Mouse (Mus musculus): ENCODE measurements around the gene Taar6. TPM values are rescaled to one million over a fixed set of nuclear protein-coding genes. Genes with fewer than 3 reads are reported as not detected.

Taar6 gene
- polyA plus RNA-seq, 1 experiment: not detected

DNA sequence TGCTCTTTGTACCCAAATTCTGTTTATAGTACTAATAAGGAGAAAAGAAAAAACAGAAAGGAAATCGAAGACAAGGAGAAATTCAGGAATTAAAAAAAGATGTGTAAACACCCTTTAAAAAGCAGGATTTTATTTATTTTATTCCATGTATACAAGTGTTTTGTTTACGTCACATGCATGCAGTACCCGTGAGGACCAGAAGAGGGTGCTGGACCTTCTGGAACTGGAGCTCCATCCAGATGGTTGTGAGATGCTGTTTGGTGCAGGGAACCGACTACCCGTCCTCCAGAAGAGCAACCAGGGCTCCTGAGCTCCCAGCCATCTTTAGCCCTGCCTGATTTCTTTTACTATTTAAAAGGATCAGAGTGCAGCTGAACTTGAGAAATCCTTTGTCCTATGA lies 43.0 kb downstream of the Taar6 start:
- no peaks in the 10 kb centered on the region for H3K4me1 ChIP-seq (ENCODE audit: control insufficient read depth, insufficient read depth, low read length)
- no peak overlapping the region for H3K27ac ChIP-seq (ENCODE audit: insufficient read depth, low read length)
- TF ChIP-seq CTCF (IDR thresholded peaks at IDR 0.05; ENCODE audit: borderline replicate concordance, insufficient read depth, low read length): no peak
- TF ChIP-seq POLR2A (IDR thresholded peaks at IDR 0.05; ENCODE audit: low read depth, low read length): no peak
- H3K4me3 ChIP-seq (ENCODE audit: insufficient read depth, low read length): no peak overlapping the region

DNA sequence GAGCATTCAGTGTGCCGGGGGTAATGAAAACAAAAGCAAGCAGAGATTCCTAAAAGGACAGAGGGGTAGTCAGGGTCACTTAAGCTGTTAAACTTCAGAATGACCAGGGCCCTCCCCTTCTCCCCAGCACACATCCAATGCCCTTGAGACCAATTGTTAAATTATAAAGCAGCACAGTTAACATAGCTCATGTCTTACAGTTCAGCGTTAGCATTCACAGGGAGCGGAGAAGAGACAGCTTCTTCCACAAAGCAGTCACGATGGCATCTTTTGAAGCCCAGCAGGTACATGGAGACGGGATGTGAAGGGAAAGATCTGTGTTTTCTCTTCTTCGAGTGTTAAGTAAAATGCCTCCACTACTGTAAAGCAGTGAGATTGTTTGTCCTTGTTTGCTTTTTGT lies 47.1 kb downstream of the Taar6 start, which contains the start of gene Taar2:
TSS of gene Taar2 (plus strand) at position 261 of the 400 bp plus-strand sequence.
- no peak within 1 kb of the TSS for H3K4me3 ChIP-seq (ENCODE audit: insufficient read depth, low read length)
- no peak for TF ChIP-seq CTCF (IDR thresholded peaks at IDR 0.05; ENCODE audit: borderline replicate concordance, insufficient read depth, low read length)
- H3K27ac ChIP-seq (ENCODE audit: insufficient read depth, low read length): no peak within 1 kb of the TSS
- H3K4me1 ChIP-seq (ENCODE audit: control insufficient read depth, insufficient read depth, low read length): no peaks in the 10 kb centered on the region

DNA sequence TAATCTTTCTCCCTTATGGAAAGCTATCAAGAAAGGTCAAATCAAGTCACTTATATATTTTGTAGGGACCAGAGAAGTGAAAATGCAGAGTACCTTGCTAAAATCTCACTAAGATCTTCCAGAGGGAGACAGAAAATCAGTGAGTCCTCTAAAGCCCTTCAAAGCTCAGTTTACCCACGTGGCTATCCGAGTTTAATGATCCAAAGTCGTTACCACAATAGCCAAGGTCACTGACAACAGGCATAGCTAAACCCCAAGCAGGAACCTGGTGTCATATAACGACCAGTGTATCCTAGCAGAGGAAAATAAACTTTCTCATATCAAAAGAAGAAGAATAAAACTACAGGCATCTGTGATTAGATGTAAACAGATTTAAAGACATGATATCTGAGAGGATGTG lies 47.8 kb downstream of the Taar6 start:
- TF ChIP-seq CTCF (IDR thresholded peaks at IDR 0.05; ENCODE audit: borderline replicate concordance, insufficient read depth, low read length): no peak
- no peak for TF ChIP-seq POLR2A (IDR thresholded peaks at IDR 0.05; ENCODE audit: low read depth, low read length)
- H3K4me1 ChIP-seq (ENCODE audit: control insufficient read depth, insufficient read depth, low read length): no peaks in the 10 kb centered on the region
- H3K4me3 ChIP-seq (ENCODE audit: insufficient read depth, low read length): no peak overlapping the region
- no peak overlapping the region for H3K27ac ChIP-seq (ENCODE audit: insufficient read depth, low read length)

Other genes with a start within 250 kb of the Taar6 start
- gene Rps12, start 198.4 kb downstream of the Taar6 start, polyA plus RNA-seq (2011; ENCODE audit: insufficient read length, low read depth, missing spikeins): 255 and 381 TPM in 2 replicates
- gene Slc18b1, start 188.7 kb downstream of the Taar6 start, polyA plus RNA-seq (2011; ENCODE audit: insufficient read length, low read depth, missing spikeins): 19.9 and 28.8 TPM in 2 replicates
- not detected in 2 replicates for gene Vnn3, start 134.2 kb downstream of the Taar6 start, polyA plus RNA-seq (2011; ENCODE audit: insufficient read length, low read depth, missing spikeins)
- gene Vnn1, start 91.0 kb downstream of the Taar6 start, polyA plus RNA-seq (2011; ENCODE audit: insufficient read length, low read depth, missing spikeins): 4.5 and 5.1 TPM in 2 replicates
- not detected in 2 replicates for gene Taar1, start 65.3 kb downstream of the Taar6 start, polyA plus RNA-seq (2011; ENCODE audit: insufficient read length, low read depth, missing spikeins)
- not detected in 2 replicates for gene Taar2, start 47.1 kb downstream of the Taar6 start, polyA plus RNA-seq (2011; ENCODE audit: insufficient read length, low read depth, missing spikeins)
- gene Taar3, start 36.1 kb downstream of the Taar6 start, polyA plus RNA-seq (2011; ENCODE audit: insufficient read length, low read depth, missing spikeins): not detected in 2 replicates
- gene Taar4, start 25.2 kb downstream of the Taar6 start, polyA plus RNA-seq (2011; ENCODE audit: insufficient read length, low read depth, missing spikeins): not detected in 2 replicates
- not detected in 2 replicates for gene Taar5, start 14.9 kb downstream of the Taar6 start, polyA plus RNA-seq (2011; ENCODE audit: insufficient read length, low read depth, missing spikeins)
- not detected in 2 replicates for gene Taar7a, start 7.8 kb upstream of the Taar6 start, polyA plus RNA-seq (2011; ENCODE audit: insufficient read length, low read depth, missing spikeins)
- gene Taar7b, start 14.3 kb upstream of the Taar6 start, polyA plus RNA-seq (2011; ENCODE audit: insufficient read length, low read depth, missing spikeins): not detected in 2 replicates
- gene Taar7d, start 41.6 kb upstream of the Taar6 start, polyA plus RNA-seq (2011; ENCODE audit: insufficient read length, low read depth, missing spikeins): not detected in 2 replicates
- gene Taar7e, start 52.0 kb upstream of the Taar6 start, polyA plus RNA-seq (2011; ENCODE audit: insufficient read length, low read depth, missing spikeins): not detected in 2 replicates
- not detected in 2 replicates for gene Taar7f, start 63.9 kb upstream of the Taar6 start, polyA plus RNA-seq (2011; ENCODE audit: insufficient read length, low read depth, missing spikeins)
- not detected in 2 replicates for gene Taar8a, start 90.9 kb upstream of the Taar6 start, polyA plus RNA-seq (2011; ENCODE audit: insufficient read length, low read depth, missing spikeins)
- not detected in 2 replicates for gene Taar8b, start 106.6 kb upstream of the Taar6 start, polyA plus RNA-seq (2011; ENCODE audit: insufficient read length, low read depth, missing spikeins)
- not detected in 2 replicates for gene Taar8c, start 116.3 kb upstream of the Taar6 start, polyA plus RNA-seq (2011; ENCODE audit: insufficient read length, low read depth, missing spikeins)
- not detected in 2 replicates for gene Taar9, start 123.9 kb upstream of the Taar6 start, polyA plus RNA-seq (2011; ENCODE audit: insufficient read length, low read depth, missing spikeins)
- gene Stx7, start 163.7 kb upstream of the Taar6 start, polyA plus RNA-seq (2011; ENCODE audit: insufficient read length, low read depth, missing spikeins): 93.6 and 103 TPM in 2 replicates
- 29.0 and 40.2 TPM in 2 replicates for gene Moxd1, start 237.9 kb upstream of the Taar6 start, polyA plus RNA-seq (2011; ENCODE audit: insufficient read length, low read depth, missing spikeins)